Mouse (Mus musculus) small intestine, adult 2 months (tissue): ENCODE measurements around the gene Nt5e. TPM values are rescaled to one million over a fixed set of nuclear protein-coding genes. Genes with fewer than 3 reads are reported as not detected.

Experiments used
- H3K27ac ChIP-seq: fragments of 200-500 bp; 2 replicates; pipeline ENCODE4 v1.5.1; 2012; ENCODE audit warnings: low read depth, low read length, control low read depth, inconsistent platforms; ENCODE audit not compliant: insufficient read depth
- H3K27me3 ChIP-seq: fragments of 200-500 bp; 2 replicates; pipeline ENCODE4 v1.6.1; 2012; ENCODE audit warnings: mild to moderate bottlenecking, moderate library complexity, low read length, inconsistent platforms; ENCODE audit not compliant: control insufficient read depth, insufficient read depth
- H3K36me3 ChIP-seq: fragments of 200-500 bp; 2 replicates; pipeline ENCODE4 v1.6.1; 2012; ENCODE audit warnings: mild to moderate bottlenecking, low read length, control low read depth, inconsistent platforms; ENCODE audit not compliant: control insufficient read depth, insufficient read depth
- H3K4me1 ChIP-seq: fragments of 200-500 bp; 2 replicates; pipeline ENCODE4 v1.6.1; 2012; ENCODE audit warnings: low read length, inconsistent platforms, mixed read lengths; ENCODE audit not compliant: control insufficient read depth, insufficient read depth, insufficient read length
- H3K4me3 ChIP-seq: fragments of 200-500 bp; 2 replicates; pipeline ENCODE4 v1.5.1; 2012; ENCODE audit warnings: low read depth, mild to moderate bottlenecking, control low read depth, inconsistent platforms, low read length, moderate library complexity
- CTCF ChIP-seq: fragments of 200-500 bp; IDR thresholded peaks from 2 replicates; pipeline ENCODE4 v1.5.1; 2012; ENCODE audit warnings: low read depth, mild to moderate bottlenecking, control low read depth, inconsistent platforms, low read length, moderate library complexity, mixed read lengths; ENCODE audit not compliant: insufficient replicate concordance, insufficient read length; ENCODE audit errors: extremely low read depth
- POLR2A ChIP-seq: fragments of 200-500 bp; IDR thresholded peaks from 2 replicates; pipeline ENCODE4 v1.6.1; 2012; ENCODE audit warnings: low read depth, mild to moderate bottlenecking, control low read depth, inconsistent platforms, low read length, moderate library complexity
- WGBS: fragments of 180-500 bp; shearing (Covaris S2); methylation state at CpG from one replicate; pipeline ENCODE4 v1.1.7; 2018; 5-methylcytosine and 5-hydroxymethylcytosine counted together
- polyA plus RNA-seq: library from polyadenylated mRNA; depleted of rRNA; stranded (reverse); fragments of >200 nt; gene quantifications from 2 replicates; pipeline ENCODE4 v1.2.3, GENCODE M21; 2012

Nt5e gene
- polyA plus RNA-seq, 1 experiment, result 33.5 TPM

DNA sequence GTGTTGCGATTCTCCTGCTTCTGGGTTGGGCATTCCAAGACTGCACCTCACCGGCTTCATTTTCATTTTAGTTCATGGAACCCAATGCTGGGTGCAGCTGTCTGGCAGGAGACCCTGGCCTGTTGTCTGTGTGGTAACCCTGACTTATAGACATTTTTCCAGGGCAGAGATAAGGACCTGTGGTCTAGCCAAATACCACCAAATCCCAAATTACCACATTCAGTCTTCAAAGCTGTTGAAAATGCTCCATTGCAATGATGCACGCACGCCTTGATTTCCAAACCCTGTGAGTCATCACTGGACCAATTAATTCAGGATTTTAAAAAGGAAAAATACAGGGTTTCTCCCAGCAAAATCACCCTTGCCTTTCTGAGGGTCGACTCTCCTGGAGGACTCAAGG lies 41.5 kb downstream of the Nt5e start:
- H3K27ac ChIP-seq, result no peak overlapping the region
- H3K4me1 ChIP-seq, result no peaks in the 10 kb centered on the region
- 91% methylated on average over 5 of the region's 5 CpGs for WGBS
- TF ChIP-seq CTCF (no peak), POLR2A (no peak)
- no peak overlapping the region for H3K4me3 ChIP-seq
- H3K27me3 ChIP-seq, result no peaks in the 10 kb centered on the region
- no peaks in the 10 kb centered on the region for H3K36me3 ChIP-seq

DNA sequence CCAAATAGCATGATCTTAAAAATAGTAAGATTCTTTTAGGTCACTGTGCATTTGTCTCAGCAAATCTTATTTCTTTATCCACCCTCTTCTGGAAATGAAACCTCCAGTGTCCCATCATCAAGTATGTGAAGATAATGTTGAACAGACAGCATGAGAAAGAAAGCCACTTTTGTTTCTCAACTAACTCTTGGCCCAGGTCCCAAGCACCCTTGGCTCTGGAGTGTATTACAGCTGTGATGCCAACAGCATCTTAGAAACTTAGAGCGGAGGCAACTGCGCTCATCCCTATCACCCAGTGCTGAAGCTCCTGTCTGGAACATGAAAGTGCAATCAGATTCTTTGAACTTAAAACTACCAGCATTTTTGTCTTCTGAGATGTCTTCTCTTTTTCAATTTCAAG lies 42.7 kb downstream of the Nt5e start:
- no peaks in the 10 kb centered on the region for H3K4me1 ChIP-seq
- H3K4me3 ChIP-seq, result no peak overlapping the region
- WGBS, result 76% methylated on average over 2 of the region's 2 CpGs
- no peaks in the 10 kb centered on the region for H3K27me3 ChIP-seq
- H3K36me3 ChIP-seq, result peaks cover 1% of the 10 kb centered on the region; the same call in 1 of the 2 replicates
- no peak for TF ChIP-seq CTCF
- no peak for TF ChIP-seq POLR2A
- no peak overlapping the region for H3K27ac ChIP-seq

DNA sequence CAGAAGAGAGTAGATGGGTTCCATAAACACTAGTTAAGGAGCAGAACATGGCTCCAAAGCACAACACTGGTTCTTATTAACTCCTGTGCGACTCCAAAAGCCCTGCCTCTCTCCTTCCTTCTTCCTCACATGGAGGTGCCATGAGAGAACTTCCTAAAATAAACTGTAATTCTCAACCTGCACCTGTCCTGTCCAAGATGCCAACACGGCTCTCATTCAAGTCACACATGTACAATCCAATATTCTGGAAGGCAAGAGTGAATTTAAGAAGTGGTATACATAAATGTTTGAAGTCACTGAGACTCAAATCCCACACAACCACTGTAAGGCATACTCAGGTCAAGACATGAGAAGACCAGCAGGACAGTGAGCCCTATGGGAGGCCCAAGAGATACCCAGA lies 44.2 kb downstream of the Nt5e start:
- 91% methylated on average over 2 of the region's 2 CpGs for WGBS
- peaks cover 3% of the 10 kb centered on the region; the same call in 1 of the 2 replicates for H3K36me3 ChIP-seq
- H3K4me3 ChIP-seq, result no peak overlapping the region
- no peak for TF ChIP-seq POLR2A
- TF ChIP-seq CTCF, result no peak
- H3K27me3 ChIP-seq, result no peaks in the 10 kb centered on the region
- no peak overlapping the region for H3K27ac ChIP-seq
- H3K4me1 ChIP-seq, result no peaks in the 10 kb centered on the region

DNA sequence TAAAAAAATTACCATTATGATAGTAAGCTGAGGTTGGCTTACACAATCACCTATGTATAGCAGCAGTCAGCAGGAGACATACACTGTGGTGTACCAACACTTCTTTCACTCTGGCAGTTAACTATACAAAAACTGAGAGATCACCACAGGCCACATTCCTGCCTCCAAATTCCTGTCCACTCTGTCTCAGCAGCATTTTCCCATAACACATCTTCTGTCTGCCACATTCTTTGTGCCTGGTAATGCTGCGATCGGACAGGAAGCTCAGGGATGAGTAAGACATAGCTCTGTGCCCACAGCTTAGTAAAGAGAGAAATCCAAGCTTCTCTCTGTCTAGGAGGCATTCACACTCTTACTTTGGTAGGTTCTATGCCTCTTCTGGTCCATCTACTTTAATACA lies 46.0 kb downstream of the Nt5e start:
- TF ChIP-seq POLR2A (no peak), CTCF (no peak)
- H3K4me1 ChIP-seq, result no peaks in the 10 kb centered on the region

DNA sequence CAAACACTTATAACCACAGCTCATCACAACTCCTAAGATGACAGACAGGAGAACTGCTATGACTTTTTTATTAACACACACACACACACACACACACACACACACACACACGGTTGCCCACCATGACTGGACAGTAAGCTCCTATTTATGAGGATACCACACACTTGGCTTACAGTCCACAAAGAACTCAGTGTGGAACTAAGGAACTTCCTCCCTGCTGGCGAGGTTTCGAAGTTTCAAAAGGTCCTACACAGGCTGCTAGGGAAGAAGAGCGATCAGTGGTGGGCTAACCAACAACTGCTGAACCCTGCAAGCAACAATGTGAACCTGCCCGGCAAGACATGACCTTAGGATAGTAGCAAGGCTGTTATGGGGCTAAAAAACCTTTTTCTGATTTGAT lies 50.5 kb downstream of the Nt5e start:
- H3K27ac ChIP-seq, result no peak overlapping the region
- H3K4me1 ChIP-seq, result no peaks in the 10 kb centered on the region
- no peaks in the 10 kb centered on the region for H3K27me3 ChIP-seq
- TF ChIP-seq POLR2A (no peak), CTCF (no peak)
- peaks cover 28% of the 10 kb centered on the region for H3K36me3 ChIP-seq
- H3K4me3 ChIP-seq, result no peak overlapping the region
- 88% methylated on average over 5 of the region's 5 CpGs for WGBS

More for the DNA sequence above, 46.0 kb downstream of the Nt5e start:
- Histone ChIP-seq H3K4me3 (no peak overlapping the region), H3K27ac (no peak overlapping the region), H3K36me3 (peaks cover 4% of the 10 kb centered on the region; the same call in 1 of the 2 replicates), H3K27me3 (no peaks in the 10 kb centered on the region)
- 93% methylated on average over 2 of the region's 2 CpGs for WGBS

DNA sequence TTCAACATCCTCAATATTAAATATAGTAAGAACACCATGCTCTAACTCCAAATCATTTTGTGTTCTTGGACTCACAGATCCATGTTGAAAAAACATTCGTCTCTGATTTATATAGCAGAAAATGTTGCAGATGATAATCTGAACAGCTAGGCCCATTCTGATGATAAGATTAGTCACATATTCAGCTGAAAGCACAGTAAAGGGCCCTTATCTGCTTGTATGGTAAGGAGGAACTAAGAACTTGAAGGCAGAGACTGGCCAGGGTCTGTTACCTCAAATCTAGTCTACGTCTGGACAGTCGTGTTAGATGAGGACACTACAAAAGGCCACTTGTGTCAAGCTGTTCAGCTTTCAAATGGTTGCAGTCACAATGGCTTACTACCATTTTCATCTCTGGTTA lies 52.1 kb downstream of the Nt5e start:
- TF ChIP-seq POLR2A (no peak), CTCF (no peak)
- H3K4me1 ChIP-seq, result no peaks in the 10 kb centered on the region
- no peak overlapping the region for H3K27ac ChIP-seq
- H3K36me3 ChIP-seq, result peaks cover 40% of the 10 kb centered on the region
- no peaks in the 10 kb centered on the region for H3K27me3 ChIP-seq
- WGBS, result 85% methylated on average over 3 of the region's 3 CpGs
- no peak overlapping the region for H3K4me3 ChIP-seq

DNA sequence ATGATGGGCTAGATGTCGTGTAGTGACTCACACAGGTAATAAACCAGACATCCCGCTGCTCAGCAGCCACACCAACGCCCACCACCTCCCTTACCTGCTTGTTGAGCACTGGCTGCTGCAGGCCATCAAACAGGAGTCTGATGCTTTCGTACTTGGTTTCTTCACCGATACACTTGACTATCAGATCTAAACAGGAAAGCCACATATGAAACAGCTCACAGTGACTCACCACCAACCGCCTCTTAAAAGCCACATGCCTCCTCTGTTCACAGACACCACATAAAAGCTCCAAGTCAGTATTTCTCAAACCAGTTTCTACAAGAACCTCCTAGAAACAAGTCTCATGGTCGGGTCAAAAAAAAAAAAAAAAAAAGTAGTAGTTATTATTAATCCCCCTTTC lies 53.1 kb downstream of the Nt5e start:
- H3K4me3 ChIP-seq, result no peak overlapping the region
- peaks cover 41% of the 10 kb centered on the region for H3K36me3 ChIP-seq
- H3K27ac ChIP-seq, result no peak overlapping the region
- no peaks in the 10 kb centered on the region for H3K4me1 ChIP-seq
- 55% methylated on average over 7 of the region's 7 CpGs for WGBS
- TF ChIP-seq CTCF, result no peak
- H3K27me3 ChIP-seq, result no peaks in the 10 kb centered on the region

DNA sequence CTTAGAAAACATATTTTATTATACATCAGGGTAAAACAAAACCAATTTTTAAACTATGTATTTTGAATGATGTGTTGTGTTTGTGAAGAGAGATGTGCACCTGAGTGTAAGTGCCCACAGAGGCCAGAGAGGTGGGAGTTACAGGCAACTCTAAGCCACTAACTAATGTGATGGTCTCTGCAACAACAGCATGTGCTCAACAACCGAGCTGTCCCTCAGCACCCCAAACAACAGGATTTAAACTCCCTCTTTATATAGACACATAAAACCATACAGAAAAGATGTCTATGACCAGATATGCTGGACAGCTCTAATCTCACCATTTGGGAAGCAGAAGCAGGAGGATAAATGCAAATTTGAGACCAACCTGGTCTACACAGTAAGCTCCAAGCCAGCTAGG lies 53.5 kb downstream of the Nt5e start:
- peaks cover 41% of the 10 kb centered on the region for H3K36me3 ChIP-seq
- no peaks in the 10 kb centered on the region for H3K4me1 ChIP-seq
- H3K27ac ChIP-seq, result peak overlapping the region; percentile 53
- TF ChIP-seq POLR2A (no peak), CTCF (no peak)
- no peak overlapping the region for H3K4me3 ChIP-seq
- 87% methylated on average over 1 of the region's 1 CpGs for WGBS
- no peaks in the 10 kb centered on the region for H3K27me3 ChIP-seq
